Mouse (Mus musculus): ENCODE measurements at regions not wholly inside any gene's neighbourhood (a gene's known extent, or its start where the extent isn't known, plus 50 kb on each side); places are given as distances from the start of the nearest gene placed in this dataset.

GRCm38 (mm10) chr1:67640766-67641165 lies 517.9 kb downstream of the Cps1 start:
- TF ChIP-seq TAL1 (IDR thresholded peaks at IDR 0.05; ENCODE audit: low read length) = no peak
- no peak for TF ChIP-seq POLR2A (IDR thresholded peaks at IDR 0.05; ENCODE audit: control insufficient read depth in 1 of 2, insufficient read depth in 1 of 2, low read depth in 1 of 2, low read length in 2 of 2, poor library complexity in 1 of 2)
- no peak for TF ChIP-seq GATA1 (IDR thresholded peaks at IDR 0.05; ENCODE audit: low read depth, low read length)

Data from MEL (cell line).